Mouse (Mus musculus): Measurements from ENCODE around the gene Rgs3.

Rgs3 gene

DNA sequence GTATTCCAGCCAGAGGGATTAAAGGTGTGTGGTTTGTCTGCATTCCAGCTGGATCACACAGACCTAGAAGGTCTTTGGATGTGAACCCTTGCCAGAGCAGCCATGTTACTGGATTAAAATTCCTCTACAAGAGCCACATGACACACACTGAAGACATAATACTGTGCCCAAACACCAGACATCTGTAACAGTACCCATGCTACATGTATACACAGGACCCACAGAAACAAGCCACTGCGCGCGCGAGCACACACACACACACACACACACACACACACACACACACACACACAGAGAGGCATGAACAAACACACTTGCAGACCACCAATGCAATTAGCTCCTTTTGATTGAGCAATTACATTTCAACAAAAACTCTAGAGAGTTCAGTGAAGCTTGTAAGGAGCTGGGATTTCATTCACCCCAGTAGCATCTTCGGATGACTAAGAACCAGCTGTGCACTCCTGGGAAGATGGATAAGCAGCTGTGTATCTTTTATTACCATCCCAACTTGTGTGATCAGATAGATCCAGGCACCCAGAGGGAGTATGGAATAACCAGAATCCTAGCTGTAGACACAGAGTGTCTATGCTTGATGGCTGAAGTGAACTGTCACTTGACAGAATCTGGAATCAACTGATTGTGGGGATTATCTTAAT, 166.8 kb downstream of the Rgs3 start:
- no peak for DNase-seq (ENCODE audit: low read depth)

DNA sequence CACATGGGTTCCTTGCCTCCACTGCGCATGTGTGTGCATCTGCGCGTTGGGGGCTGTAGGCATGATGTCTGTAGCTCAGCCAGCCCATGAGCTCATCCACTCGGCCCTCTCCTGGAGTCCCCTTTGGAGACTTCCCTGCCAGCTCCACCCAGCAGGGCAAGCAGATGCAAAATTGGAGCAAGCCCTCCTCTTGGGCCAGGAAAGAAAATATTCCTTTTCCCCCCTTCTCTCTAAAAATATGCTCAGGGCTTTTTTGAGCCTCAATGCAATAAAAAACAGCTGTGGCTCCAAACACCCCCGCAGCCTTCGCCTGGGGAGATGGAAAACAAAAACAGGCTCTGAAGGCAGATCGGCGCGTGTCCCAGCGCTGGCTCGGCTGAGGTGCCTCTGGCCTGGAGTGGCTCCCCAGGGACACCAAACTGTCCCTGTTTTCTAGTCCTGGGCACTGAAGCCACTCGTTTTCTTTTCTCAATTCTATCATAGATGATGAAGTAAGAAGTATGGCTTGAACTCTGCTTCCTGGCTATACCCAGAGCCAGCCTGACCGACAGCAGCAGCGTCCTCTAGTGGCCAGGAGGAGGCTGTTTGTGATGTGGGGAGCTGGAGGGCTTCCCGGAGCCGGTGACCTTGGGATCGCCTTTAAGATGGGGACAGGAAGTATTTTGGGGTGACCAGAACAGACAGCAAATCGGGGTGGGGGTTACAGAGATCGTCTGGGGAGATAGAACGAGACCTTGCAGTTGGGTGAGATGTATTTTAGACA, 168.1 kb downstream of the Rgs3 start:
- peak; percentile 66 for DNase-seq (ENCODE audit: low read depth)

DNA sequence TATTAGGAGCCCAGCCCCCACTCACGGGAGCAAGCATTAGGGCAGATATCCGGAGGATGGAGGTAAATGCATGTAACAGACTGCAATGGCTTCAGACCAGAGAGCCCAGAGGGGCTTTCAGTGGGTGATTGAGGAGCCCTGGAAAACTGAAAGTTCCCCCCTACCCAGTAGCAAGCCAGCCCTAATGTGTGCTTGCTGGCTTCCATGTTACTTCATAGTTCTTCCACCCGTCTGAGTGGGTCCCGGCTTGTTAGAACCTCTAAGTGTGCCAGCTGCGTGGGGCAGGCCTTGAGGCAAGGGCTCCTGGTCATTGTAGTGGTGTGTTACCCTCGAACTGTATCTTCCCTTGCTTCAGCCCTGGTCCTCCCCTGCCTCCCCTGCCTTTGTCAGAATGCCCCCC, 168.8 kb downstream of the Rgs3 start:
- no peak for DNase-seq (ENCODE audit: low read depth)

DNA sequence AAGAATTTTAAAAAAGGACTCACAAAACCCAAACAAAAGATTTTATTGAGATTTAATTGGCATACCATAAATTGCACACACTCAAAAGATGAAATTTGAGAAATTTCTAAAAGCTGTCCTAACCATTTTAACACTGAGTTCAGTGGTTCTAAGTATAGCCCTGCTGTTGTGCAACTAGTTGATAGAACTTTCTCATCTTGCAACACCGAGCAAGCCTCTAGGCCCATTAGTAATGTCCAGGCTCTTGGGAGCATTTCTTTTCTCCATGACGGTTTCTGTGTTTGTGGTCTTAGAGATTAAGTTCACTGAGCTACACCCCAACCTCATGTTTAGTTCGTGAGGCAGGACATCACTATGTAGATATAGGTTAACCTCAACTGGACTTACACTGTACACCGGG, 169.5 kb downstream of the Rgs3 start:
- peak; percentile 88 for DNase-seq (ENCODE audit: low read depth)

DNA sequence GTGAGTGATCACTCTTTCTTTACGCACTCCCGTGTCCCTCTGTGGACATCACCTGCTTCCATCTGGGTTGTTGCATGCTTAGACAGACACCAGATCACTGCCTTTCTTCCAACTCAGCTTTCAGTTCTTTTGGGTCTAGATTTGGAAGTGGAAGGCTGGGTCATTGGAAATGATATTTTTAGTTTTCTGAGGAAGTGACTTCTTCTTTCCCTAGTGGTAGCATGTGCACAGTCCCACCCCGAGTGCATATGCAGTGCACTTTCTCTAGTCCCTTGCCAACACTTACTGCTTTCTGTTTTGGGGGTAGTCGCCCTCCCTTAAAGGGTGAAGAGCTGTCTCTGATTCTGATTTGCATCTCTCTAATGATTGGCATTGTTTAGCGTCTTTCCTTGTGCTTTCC, 170.3 kb downstream of the Rgs3 start:
- DNase-seq (ENCODE audit: low read depth): no peak

DNA sequence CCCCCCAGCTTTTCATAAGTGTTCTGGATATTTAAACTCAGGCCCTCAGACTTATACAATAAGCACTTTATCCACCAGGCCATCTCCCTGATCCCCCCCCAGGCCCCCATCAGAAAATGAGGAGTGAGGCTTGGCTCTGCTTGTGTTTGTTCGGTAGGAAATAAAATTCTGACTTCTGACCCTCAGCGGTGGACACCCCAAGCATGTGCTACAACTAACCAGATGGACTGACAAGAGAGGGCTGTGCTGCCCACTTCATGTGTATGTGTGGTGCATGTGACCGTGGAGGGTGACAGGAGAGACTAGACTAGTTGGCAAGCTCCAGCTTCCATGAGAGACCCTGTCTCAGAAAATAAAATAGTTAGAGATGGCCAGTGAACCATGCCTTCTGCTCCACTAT, 171.2 kb downstream of the Rgs3 start:
- DNase-seq (ENCODE audit: low read depth): no peak

DNA sequence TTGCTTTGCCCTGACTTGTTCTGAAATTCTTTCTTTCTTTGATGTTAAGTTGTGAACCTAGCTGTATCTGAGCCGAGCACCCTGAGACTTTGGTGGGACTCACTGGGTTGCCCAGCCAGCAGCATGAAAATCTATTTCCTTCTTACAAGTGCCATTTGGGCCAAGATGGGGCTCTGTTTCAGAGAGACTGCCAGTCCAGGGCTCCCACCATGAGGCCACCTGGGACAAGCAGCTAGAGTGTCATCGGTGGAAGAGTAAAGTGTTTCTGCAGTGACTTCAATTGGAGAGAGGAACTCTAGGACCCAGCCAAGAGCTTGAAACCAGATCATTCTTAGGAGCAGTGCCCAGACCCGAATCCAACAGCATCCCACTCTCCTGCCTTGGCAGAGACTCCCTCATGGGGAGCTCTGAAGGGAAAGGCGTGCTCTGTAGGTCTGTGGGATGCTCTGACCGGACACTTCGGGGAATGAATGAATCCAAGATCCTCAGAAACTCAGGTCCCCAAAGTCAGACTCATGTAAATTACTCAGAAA, 171.9 kb downstream of the Rgs3 start:
- DNase-seq (ENCODE audit: low read depth): peak; percentile 65

DNA sequence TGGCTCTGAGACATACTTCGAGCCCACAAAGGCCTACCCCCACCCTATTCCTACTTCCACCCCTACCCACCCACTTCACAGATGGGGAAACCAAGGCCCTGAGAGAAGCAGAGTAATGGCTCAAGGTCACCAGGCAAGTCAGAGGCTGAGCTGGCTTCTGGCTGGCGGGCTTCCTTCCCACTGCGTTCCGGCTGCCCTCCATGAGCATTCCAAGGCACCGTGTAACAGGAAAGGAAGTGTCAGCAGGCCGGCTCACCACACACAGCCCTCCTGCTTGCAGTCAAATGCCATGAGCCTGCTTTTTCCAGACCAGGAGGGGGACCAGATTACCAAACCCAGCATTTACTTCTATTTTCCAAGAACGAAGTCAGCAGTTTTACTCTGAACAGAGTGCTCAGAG, 172.4 kb downstream of the Rgs3 start:
- DNase-seq (ENCODE audit: low read depth): peak; percentile 84

DNA sequence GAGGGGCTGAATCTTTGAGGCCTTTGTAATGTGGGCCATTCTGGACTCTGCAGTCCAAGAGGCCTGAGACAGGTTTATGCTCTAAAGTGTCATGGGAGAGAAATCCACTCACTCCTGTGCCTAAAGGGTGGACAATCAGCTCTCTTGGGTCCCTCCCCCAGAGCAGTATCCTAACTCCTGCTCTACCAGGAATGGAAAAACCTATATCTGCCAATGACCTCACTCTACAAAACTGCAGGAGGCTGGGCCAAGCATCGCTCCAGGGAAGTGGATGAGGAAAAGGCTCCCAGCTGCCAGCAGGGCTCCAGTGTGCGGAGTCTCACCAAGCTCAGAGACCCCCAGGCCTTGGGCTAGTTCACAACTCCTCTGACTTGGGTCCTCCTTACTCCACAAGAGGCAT, 173.2 kb downstream of the Rgs3 start:
- peak; percentile 95 for DNase-seq (ENCODE audit: low read depth)

DNA sequence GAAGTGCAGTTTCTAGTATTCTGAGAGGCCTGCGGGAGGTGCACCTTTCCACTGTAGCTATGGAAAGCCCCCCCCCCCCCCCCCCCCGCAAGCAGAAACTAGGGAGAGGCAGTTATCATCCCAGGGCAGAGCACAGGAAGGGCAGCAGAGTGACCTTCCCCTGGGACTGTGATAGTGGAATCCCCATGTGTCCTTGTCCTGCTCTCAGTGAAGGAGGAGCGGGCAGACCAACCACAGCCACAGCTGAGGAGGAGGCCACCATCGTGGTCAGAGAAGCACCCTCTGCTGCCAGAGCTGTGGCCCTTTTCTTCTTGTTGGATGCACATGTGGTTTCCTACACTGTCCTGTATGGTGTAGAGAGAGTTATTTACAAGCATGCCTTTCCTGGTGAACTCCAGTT, 174.3 kb downstream of the Rgs3 start:
- DNase-seq (ENCODE audit: low read depth): no peak

DNA sequence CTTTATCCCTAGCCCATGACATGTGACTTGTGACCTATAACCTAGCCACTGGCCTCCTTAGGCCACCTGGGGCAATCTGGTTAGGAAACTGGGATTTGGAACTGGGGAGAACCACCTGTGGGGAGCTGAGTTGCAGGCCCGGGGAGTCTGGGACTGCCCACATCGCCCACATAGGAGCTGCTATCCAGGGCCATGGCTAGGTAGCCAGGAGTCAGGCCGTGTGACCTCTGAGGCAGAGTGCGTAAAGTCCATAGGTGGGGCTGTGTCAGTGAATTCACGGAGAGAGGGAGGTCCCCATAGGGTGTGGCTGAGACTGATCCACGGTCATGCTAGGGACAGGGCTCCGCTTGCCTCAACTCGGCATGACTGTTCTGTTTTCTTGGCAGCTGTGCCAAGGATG, 175.6 kb downstream of the Rgs3 start:
- DNase-seq (ENCODE audit: low read depth): no peak

DNA sequence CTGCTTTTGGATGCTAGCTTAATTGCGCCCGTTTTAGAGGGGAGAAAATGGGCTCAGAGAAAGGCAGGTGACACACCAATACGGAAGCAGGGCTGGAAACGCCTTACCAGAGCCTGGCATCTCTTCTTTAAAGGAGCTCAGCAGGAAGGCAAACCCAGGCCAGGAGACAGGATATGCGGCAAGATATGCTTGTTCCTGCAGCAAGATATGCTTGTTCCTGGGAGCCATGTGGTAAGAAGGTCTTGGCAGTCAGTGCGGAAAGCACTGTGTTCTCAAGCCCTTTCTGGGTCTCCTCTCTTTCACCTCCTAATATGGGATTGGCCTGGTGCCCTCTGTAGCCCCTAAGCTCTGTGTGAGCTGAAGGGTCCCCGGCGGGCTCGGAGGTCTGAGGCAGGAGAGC, 176.2 kb downstream of the Rgs3 start:
- DNase-seq (ENCODE audit: low read depth): peak; percentile 56

DNA sequence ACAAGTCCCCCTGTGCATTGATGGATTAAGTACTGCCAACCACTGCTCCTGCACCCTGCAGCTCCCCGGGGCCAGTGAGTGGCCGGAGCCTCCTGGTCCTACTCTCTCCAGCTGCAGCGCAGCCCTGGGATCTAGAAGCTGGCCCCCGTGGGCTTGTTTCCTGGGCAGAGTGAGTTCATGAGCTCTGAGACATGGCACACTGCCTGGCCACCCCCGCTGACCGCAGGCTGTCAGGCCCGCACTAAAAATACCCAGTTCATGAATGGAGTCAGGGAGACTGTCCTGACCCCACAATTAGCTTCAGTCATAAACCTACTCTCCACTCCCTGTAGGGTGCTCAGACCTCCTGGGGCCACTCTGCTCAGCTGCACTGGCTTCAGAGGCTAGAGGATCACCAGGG, 176.8 kb downstream of the Rgs3 start:
- DNase-seq (ENCODE audit: low read depth): peak; percentile 79

DNA sequence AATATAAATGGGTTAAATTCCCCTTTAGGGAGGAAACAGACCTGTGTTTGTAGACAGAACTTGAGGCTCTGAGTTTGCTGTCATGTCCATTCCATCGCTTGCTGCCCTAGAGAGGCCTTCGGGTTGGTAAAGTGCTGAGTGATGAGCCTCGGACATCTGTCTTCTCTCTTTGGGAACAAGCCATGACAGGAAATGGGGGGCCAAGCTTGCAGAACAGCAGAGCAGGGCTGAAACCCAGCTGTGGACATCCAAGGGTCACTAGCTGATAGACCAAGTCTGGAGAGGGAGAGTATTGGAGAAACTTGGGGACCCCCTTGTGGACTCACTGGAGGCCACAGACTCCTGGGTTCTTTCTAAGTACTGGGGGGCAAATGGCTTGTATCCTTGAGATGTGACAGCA, 177.3 kb downstream of the Rgs3 start:
- DNase-seq (ENCODE audit: low read depth): no peak

DNA sequence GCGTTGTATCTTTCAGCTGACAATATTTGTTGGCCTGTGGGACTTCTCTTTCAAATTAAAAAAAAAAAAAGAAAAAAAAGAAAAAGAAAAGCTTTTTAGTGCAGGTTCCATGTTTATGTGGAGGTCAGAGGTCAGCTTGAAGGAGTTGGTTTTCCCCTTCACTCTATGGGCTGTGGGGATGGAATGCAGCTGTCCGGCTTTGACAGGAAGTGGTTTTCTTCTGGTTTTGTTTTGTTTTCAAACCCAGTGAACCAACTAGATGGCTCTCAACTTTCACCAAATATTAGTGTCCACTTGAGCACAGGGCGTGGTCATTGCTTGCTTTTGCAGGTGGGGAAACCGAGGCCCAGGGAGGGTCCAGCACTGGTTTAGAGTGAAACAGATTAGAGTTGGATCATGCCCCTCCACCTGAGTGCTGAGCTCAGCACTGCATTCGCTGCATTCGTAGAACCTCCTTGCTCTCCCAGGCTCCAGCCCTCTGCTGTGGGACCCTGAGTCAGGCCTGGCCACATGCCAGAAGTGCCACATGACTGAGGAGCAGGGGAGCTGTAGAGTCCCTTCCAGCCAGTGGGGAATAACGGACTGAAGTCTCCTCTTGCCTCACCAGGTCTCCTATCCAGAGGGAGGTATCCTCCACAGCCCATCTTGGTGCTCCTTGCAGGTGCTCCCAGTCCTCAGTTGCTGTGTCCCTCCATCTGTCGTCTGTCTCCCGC, 178.5 kb downstream of the Rgs3 start:
- DNase-seq (ENCODE audit: low read depth): peak; percentile 86

DNA sequence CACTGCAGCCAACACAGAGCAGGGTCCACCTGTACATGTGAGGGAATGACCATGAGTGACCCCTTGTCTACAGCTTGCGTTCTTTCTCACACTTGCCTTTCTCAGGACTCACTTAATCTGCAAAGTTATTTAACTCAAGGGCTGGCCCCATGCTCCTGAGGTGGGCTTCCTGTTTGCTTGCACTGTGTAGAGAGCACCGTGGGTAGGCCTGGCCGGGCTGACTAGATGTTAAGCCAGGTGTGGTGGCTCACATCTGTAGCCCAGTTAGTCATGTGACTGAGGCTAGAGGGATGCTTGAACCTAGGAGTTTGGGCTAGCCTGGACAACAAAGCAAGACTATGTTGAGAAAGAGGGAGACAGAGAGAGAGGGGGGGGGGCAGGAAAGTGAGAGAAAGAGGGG, 179.3 kb downstream of the Rgs3 start:
- DNase-seq (ENCODE audit: low read depth): no peak

DNA sequence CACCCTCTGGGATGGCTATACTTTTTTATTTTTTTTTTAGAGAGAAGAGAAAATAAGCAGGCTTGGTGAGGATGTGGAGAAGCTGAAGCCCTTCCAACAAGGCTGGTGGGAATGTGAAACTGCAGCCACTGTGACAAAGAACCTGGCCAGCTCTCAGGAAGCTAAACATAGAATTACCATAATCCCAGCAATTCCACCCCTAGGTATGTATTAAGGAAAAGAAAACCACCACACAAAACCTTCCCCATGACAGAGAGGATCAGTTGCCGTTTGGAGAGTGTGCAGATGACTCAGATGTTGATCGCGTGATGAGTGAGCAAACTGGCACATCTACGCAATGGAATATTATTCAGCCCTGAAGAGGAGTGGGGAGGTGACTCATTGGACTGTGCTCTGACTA, 179.9 kb downstream of the Rgs3 start:
- DNase-seq (ENCODE audit: low read depth): peak; percentile 63

DNA sequence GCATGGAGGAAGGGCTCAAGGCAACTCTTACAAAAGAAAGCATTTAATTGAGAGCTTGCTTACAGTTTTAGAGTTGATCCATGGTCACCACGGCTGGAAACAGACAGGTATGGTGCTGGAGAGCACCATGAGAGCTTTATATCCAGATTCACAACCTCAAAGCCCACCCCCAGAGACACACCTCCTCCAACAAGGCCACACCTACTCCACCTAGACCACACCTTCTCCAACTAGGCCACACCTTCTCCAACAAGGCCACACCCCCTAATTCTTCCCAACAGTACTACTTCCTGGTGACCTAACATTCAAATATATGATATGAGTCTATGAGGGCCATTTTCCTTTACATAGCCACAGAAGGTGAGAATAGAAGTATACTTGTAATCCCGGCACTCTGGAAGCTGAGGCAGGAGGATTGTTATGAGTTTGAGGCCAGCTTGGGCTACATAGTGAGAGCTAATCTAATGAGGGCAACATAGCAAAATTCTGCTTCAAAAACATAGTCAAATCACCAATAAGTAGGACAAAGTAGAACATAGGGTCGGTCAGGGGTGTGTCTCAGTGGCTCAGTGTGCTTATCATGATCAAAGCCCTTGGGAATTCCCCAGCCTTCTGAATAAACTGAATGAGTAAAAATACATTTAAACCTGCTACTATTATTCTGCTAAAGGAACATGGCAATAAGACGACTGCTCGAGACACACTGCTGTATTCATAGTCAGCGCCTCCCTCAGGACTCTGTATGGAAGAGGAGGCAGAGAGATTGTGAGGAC, 180.8 kb downstream of the Rgs3 start:
- DNase-seq (ENCODE audit: low read depth): no peak

DNA sequence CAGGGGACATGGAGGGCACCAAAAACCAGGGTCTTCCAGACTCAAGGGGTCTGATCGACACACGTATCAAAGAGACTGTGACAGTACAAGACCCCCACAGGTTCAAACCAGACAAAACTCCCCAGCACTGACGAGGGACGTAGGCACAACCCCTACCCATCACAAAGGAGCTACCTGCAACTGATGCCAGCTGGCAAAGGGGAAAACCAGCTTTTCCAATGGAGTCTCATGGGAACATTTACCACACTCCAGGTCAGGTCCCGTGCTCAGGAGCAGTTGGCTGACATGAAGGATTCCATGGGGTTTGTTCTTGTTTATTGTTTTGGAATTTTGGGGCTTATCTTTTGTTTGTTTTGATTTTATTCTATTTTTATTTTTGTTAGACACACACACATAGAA, 181.4 kb downstream of the Rgs3 start:
- DNase-seq (ENCODE audit: low read depth): peak; percentile 57

DNA sequence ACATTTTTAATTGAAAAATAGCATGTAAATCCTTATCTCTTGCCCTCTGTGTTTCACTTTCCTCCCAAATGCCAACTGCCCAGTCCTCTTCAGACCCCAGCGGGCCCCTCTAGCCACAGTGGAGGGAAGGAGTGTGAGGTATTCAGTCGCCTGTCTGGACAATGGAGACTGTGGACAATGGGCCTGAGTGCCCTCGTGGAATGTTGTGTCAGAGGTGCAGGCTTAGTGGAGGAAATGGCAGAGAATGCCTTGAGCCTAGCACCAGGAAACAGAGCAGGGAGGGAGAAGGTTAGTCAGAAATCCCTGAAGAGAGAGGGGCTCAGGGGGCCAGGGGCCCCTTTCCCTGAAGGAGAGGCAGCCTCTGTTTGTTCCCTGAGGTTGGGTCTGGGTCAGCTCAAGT, 182.0 kb downstream of the Rgs3 start:
- DNase-seq (ENCODE audit: low read depth): no peak

DNA sequence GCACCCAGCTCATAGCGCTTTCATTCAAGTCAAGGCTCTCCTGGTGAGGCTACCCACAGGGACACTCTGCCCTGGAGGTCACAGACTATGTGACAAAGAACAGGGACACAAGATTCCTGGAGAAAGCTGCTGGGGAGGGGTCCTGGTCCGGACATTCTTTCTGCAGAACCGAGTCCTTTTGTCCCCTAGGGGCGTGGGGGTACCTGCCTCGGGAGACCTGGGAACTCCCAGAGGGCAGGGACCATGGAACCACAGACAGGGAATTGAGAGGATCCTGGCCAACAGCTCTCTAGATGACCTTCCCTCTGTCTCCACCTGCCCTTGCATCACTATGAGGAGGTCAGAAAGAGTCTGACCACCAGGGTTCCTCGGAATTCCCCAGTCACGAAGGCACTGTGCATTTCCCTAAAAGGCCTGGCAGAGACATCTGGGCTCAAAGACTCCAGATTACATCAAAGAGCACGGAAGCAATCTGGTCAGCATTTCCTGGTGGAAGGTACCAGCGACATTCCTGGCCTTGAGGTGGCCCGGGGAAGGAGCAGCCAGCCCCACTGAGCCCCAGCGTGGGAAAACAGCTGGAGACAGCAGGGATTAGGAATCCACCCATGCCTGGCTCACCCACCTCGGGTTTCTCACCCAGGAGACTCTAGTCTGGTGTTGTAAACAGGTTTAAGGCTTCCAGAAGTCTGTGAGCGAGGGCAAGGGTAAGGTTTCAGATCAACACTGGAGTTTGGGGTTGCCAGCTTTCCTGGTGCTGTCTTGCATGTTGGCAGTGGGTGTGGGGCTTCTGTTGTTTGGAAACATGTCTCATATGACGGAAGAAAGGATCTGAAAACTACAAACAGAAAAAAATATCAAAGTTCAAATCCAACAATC, 183.5 kb downstream of the Rgs3 start:
- no peak for DNase-seq (ENCODE audit: low read depth)

All from NIH3T3 (cell line).